Mouse (Mus musculus) frontal cortex, postnatal 36 days (tissue): Measurements from ENCODE around the gene Tas2r143.

Experiments
- DNase-seq, 2 experiments: peaks; one replicate each; pipeline ENCODE4 v3.0.0; 2022; ENCODE audit warnings: low spot score in 2 of 2

The Tas2r143 gene

GRCm38 (mm10) chr6:42365215-42365614 is 34.8 kb upstream of the Tas2r143 start:
- DNase-seq = no peak

GRCm38 (mm10) chr6:42369870-42370269 is 30.2 kb upstream of the Tas2r143 start:
- DNase-seq = no peak

- DNase-seq = no peak
Measured at GRCm38 (mm10) chr6:42370630-42371363, 29.2 kb upstream of the Tas2r143 start.

- DNase-seq = no peak
Measured at GRCm38 (mm10) chr6:42372001-42372400, 28.0 kb upstream of the Tas2r143 start.

GRCm38 (mm10) chr6:42372421-42372815 is 27.6 kb upstream of the Tas2r143 start:
- DNase-seq = no peak

- no peak for DNase-seq
Measured at GRCm38 (mm10) chr6:42372816-42373547, 27.1 kb upstream of the Tas2r143 start, which contains the start of gene Epha1. Gene Epha1, minus strand, starts transcription at chr6:42373268.

- no peak for DNase-seq
Measured at GRCm38 (mm10) chr6:42373669-42374430, 26.2 kb upstream of the Tas2r143 start.

- no peak for DNase-seq
Measured at GRCm38 (mm10) chr6:42374701-42375100, 25.3 kb upstream of the Tas2r143 start.

- no peak for DNase-seq
Measured at GRCm38 (mm10) chr6:42375131-42375530, 24.9 kb upstream of the Tas2r143 start.

- DNase-seq = no peak
Measured at GRCm38 (mm10) chr6:42376016-42376415, 24.0 kb upstream of the Tas2r143 start.

GRCm38 (mm10) chr6:42376504-42377019 is 23.5 kb upstream of the Tas2r143 start:
- DNase-seq = no peak

GRCm38 (mm10) chr6:42377280-42377679 is 22.8 kb upstream of the Tas2r143 start:
- DNase-seq = no peak

GRCm38 (mm10) chr6:42379551-42379950 is 20.5 kb upstream of the Tas2r143 start:
- no peak for DNase-seq

- no peak for DNase-seq
Measured at GRCm38 (mm10) chr6:42380416-42381144, 19.5 kb upstream of the Tas2r143 start.

- DNase-seq = no peak
Measured at GRCm38 (mm10) chr6:42381221-42381620, 18.8 kb upstream of the Tas2r143 start.

GRCm38 (mm10) chr6:42381916-42382381 is 18.1 kb upstream of the Tas2r143 start:
- no peak for DNase-seq

GRCm38 (mm10) chr6:42383360-42383759 is 16.7 kb upstream of the Tas2r143 start:
- no peak for DNase-seq

GRCm38 (mm10) chr6:42385635-42386034 is 14.4 kb upstream of the Tas2r143 start:
- DNase-seq = peak in 1 of 2 experiments; percentile 45

GRCm38 (mm10) chr6:42391796-42392330 is 8.2 kb upstream of the Tas2r143 start:
- no peak for DNase-seq

- peak in 1 of 2 experiments; percentile 28 for DNase-seq
Measured at GRCm38 (mm10) chr6:42395960-42396809, 3.9 kb upstream of the Tas2r143 start.
